Mouse (Mus musculus): ENCODE measurements at regions not wholly inside any gene's neighbourhood (a gene's known extent, or its start where the extent isn't known, plus 50 kb on each side); places are given as distances from the start of the nearest gene placed in this dataset.

DNA sequence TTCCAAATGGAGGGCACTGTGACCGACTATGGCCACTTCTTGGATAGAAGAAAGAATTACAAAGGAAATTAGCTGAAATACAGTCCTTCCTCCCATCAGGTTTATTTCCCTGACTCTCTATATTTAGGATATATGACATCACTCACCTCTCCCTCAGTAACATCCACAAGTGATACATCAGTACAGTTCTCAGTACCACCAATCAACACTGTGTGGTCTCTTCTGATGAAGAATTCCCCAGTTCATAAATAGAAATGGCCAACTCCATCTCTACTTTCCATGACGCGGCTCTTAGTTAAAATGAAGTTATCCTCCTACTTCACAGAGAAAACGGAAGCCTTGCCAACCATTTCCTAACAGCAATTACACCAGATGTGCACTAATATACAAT is 208.3 kb upstream of the Dio2 start:
- Histone ChIP-seq H3K27ac (ENCODE audit: low read depth, low read length) (no peak overlapping the region), H3K36me3 (ENCODE audit: control insufficient read depth, insufficient read depth, low read length) (no peaks in the 10 kb centered on the region), H3K4me1 (ENCODE audit: control insufficient read depth, insufficient read depth, low read length) (no peaks in the 10 kb centered on the region), H3K27me3 (ENCODE audit: control insufficient read depth, insufficient read depth, low read length) (no peaks in the 10 kb centered on the region), H3K4me2 (ENCODE audit: low read depth, low read length) (no peak overlapping the region), H3K9ac (replicated peaks; ENCODE audit: low read depth, low read length) (no peak overlapping the region), H3K4me3 (ENCODE audit: low read depth, low read length) (no peak overlapping the region), H3K9me3 (ENCODE audit: control insufficient read depth, low read length) (no peaks in the 10 kb centered on the region)
- no peak for ATAC-seq (ENCODE audit: low read depth)
- 94% methylated on average over 4 of the region's 4 CpGs for WGBS

DNA sequence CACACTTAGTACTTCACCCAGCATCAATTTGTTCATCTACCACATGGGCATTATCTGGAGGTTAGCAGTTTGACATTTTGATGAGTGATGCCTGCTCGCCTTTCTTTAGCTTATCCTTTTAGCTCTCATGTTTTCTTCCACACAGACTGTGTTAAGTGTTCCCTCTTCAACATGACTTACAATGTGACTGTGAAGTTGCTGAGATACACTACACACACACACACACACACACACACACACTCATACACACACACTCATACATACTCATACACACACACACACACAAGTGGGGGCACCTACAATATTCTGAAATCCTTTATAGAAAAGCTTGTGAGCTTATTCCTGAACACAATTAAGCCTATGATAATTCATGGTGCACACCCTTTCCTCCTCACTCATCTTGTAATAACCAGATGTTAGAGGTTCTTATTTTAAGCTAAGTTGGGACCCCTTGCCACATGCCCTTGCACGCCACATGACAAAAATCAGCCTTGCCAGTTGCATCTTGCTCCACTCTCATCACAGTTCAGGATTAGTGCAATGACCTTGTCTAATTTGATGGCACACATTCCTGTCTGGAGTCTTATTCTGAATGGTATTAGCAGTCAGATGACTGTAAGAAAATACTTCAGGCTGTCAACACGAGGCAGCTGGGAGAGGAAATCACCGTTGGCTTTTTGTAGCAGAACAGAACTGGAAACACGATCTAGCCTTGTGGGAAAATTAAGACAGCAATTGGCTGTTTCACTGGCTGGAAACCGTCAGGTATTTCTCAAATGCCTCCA is 207.7 kb upstream of the Dio2 start:
- H3K27ac ChIP-seq (ENCODE audit: low read depth, low read length): no peak overlapping the region
- WGBS: 83% methylated on average over 6 of the region's 6 CpGs
- no peaks in the 10 kb centered on the region for H3K4me1 ChIP-seq (ENCODE audit: control insufficient read depth, insufficient read depth, low read length)
- no peaks in the 10 kb centered on the region for H3K36me3 ChIP-seq (ENCODE audit: control insufficient read depth, insufficient read depth, low read length)
- no peak for ATAC-seq (ENCODE audit: low read depth)
- H3K4me3 ChIP-seq (ENCODE audit: low read depth, low read length): no peak overlapping the region
- H3K9ac ChIP-seq (replicated peaks; ENCODE audit: low read depth, low read length): no peak overlapping the region
- H3K9me3 ChIP-seq (ENCODE audit: control insufficient read depth, low read length): no peaks in the 10 kb centered on the region
- no peak overlapping the region for H3K4me2 ChIP-seq (ENCODE audit: low read depth, low read length)
- H3K27me3 ChIP-seq (ENCODE audit: control insufficient read depth, insufficient read depth, low read length): no peaks in the 10 kb centered on the region

DNA sequence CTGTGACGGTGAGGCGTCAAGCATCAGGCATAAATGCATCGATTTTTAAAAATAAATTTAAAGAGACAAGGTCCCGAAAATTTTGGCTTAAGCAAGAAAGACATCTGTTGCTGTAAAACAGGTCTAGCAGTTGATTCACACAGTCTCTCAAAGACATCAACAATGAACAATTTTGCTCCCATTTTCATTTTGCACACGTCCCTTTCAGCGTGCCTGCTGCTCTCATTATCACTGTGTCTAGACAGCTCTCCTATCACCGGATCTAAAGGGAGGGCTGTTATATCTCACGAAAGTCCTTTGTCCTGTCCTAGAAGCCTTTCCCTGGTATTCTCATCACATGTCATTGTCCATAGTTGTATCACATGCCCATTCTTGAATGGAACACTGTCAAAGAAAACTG is 194.4 kb upstream of the Dio2 start:
- no peak overlapping the region for H3K9ac ChIP-seq (replicated peaks; ENCODE audit: low read depth, low read length)
- no peak overlapping the region for H3K4me3 ChIP-seq (ENCODE audit: low read depth, low read length)
- no peak overlapping the region for H3K27ac ChIP-seq (ENCODE audit: low read depth, low read length)
- H3K36me3 ChIP-seq (ENCODE audit: control insufficient read depth, insufficient read depth, low read length): no peaks in the 10 kb centered on the region
- no peaks in the 10 kb centered on the region for H3K27me3 ChIP-seq (ENCODE audit: control insufficient read depth, insufficient read depth, low read length)
- WGBS: 93% methylated on average over 8 of the region's 8 CpGs
- no peaks in the 10 kb centered on the region for H3K4me1 ChIP-seq (ENCODE audit: control insufficient read depth, insufficient read depth, low read length)
- ATAC-seq (ENCODE audit: low read depth): no peak
- no peak overlapping the region for H3K4me2 ChIP-seq (ENCODE audit: low read depth, low read length)
- H3K9me3 ChIP-seq (ENCODE audit: control insufficient read depth, low read length): no peaks in the 10 kb centered on the region

DNA sequence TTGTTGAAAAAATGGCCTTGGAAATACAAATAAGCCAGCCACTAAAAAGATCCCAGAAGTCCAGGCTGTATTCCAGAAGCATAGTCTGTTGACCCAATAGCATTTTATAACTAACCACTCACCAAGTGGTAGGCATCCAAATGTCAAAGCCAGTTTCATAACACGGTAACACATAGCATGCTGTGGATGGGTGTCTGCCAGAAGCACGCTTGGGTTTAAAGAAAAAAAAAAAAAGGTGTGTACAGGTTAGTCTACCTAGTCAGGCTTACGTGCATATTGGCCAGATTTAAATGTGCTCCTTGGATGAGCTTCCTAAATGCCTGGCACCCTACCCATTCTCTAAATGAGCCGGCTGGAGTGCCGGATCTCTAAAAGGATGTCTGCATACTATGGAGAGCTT is 194.0 kb upstream of the Dio2 start:
- H3K4me2 ChIP-seq (ENCODE audit: low read depth, low read length): no peak overlapping the region
- 95% methylated on average over 5 of the region's 5 CpGs for WGBS

DNA sequence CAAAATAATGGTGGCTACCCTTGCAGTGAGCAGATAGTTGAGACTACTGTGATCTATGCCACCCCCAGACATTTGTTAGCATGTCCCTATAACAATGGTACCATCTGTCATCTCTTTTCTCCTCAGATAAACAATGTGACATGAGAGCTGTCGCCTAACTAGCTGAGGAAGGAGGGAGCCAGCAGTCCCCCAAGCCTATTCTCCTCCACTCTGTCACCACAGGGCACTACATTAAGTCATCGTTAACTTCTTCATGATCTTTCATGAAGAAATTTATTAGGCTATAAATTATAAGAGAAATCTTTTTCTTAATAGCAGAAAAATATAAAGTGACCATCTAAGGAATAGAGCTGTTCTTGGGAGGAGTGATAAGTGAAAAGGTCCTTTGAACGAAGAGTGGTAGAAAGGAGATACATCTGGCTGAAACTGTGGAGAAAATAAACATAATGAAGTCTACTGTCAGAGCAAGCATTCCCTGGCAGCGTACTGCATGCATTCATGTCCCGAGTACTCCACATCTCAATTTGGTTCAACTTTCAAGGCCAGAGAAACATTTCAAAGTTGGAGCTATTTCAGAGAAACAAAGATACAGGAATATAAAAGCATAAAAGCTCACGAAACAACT is 192.0 kb upstream of the Dio2 start:
- Histone ChIP-seq H3K4me3 (ENCODE audit: low read depth, low read length) (no peak overlapping the region), H3K36me3 (ENCODE audit: control insufficient read depth, insufficient read depth, low read length) (no peaks in the 10 kb centered on the region), H3K9me3 (ENCODE audit: control insufficient read depth, low read length) (no peaks in the 10 kb centered on the region), H3K27ac (ENCODE audit: low read depth, low read length) (no peak overlapping the region), H3K4me1 (ENCODE audit: control insufficient read depth, insufficient read depth, low read length) (no peaks in the 10 kb centered on the region), H3K9ac (replicated peaks; ENCODE audit: low read depth, low read length) (no peak overlapping the region), H3K4me2 (ENCODE audit: low read depth, low read length) (no peak overlapping the region), H3K27me3 (ENCODE audit: control insufficient read depth, insufficient read depth, low read length) (no peaks in the 10 kb centered on the region)
- no peak for ATAC-seq (ENCODE audit: low read depth)
- WGBS: 64% methylated on average over 6 of the region's 6 CpGs

More for the DNA sequence above, 194.0 kb upstream of the Dio2 start:
- no peaks in the 10 kb centered on the region for H3K36me3 ChIP-seq (ENCODE audit: control insufficient read depth, insufficient read depth, low read length)
- no peaks in the 10 kb centered on the region for H3K9me3 ChIP-seq (ENCODE audit: control insufficient read depth, low read length)
- H3K27ac ChIP-seq (ENCODE audit: low read depth, low read length): no peak overlapping the region
- ATAC-seq (ENCODE audit: low read depth): no peak
- no peak overlapping the region for H3K9ac ChIP-seq (replicated peaks; ENCODE audit: low read depth, low read length)
- no peaks in the 10 kb centered on the region for H3K27me3 ChIP-seq (ENCODE audit: control insufficient read depth, insufficient read depth, low read length)
- H3K4me1 ChIP-seq (ENCODE audit: control insufficient read depth, insufficient read depth, low read length): no peaks in the 10 kb centered on the region
- H3K4me3 ChIP-seq (ENCODE audit: low read depth, low read length): no peak overlapping the region

DNA sequence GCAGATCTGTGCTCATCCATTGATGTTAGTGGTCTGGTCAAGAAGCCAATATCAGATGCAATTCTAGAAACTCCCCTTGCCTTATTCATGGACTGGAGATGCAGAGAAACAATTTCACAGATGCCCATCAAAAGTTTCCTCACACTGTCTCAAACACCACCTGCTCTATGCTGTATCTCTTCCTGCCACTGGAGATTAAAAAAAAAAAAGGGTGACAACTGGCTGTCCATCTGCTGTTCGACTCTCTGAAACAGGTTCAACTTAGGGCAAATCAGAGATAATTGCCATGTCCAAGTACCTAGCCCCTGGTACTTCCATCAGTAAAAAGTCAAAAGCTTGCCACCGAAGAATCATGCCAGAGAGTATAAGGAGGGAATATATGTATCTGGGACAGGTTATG is 185.4 kb upstream of the Dio2 start:
- H3K4me3 ChIP-seq (ENCODE audit: low read depth, low read length): no peak overlapping the region
- ATAC-seq (ENCODE audit: low read depth): no peak
- no peaks in the 10 kb centered on the region for H3K4me1 ChIP-seq (ENCODE audit: control insufficient read depth, insufficient read depth, low read length)
- no peak overlapping the region for H3K9ac ChIP-seq (replicated peaks; ENCODE audit: low read depth, low read length)
- no peak overlapping the region for H3K27ac ChIP-seq (ENCODE audit: low read depth, low read length)
- H3K4me2 ChIP-seq (ENCODE audit: low read depth, low read length): no peak overlapping the region
- no peaks in the 10 kb centered on the region for H3K9me3 ChIP-seq (ENCODE audit: control insufficient read depth, low read length)
- H3K36me3 ChIP-seq (ENCODE audit: control insufficient read depth, insufficient read depth, low read length): no peaks in the 10 kb centered on the region
- H3K27me3 ChIP-seq (ENCODE audit: control insufficient read depth, insufficient read depth, low read length): no peaks in the 10 kb centered on the region
- 89% methylated on average over 2 of the region's 2 CpGs for WGBS

DNA sequence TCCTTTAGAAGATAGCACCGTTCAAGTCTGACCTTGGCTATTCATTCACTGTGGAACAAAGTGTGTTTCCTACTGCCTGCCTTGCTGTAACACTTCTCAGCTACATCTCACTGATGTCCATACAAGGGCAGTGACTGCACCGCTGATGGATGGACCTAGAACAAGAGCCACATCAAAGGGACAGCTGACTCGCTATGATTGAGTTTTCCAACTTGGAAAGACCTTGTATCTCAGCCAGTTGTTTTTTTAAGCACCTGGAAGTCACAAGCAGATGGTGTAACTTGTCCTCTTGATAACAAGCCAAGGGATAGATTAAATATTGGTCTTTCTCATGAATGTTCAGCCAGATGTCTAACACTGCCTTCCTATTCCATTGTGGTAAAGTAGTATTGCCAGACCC is 184.9 kb upstream of the Dio2 start:
- 85% methylated on average over 3 of the region's 3 CpGs for WGBS

DNA sequence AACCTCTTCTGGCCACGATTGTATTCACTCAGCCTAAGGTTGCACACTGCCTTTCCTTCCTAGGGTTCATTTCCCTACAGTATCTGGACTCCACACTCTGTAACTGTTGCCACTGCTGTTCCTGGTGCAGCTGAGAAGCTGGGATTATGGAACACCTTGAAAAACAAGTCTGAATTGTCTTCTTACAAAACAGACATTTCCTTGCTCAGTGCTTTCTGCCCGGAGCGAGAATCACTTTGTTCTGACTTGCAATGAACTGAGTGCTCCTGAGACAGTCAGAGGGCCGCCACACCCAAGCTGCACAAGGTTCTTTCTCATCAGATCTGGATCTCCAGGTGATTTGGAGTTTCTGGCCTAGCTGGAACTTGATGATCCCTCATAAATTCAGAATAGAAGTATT is 183.0 kb upstream of the Dio2 start:
- Histone ChIP-seq H3K27ac (ENCODE audit: low read depth, low read length) (no peak overlapping the region), H3K36me3 (ENCODE audit: control insufficient read depth, insufficient read depth, low read length) (no peaks in the 10 kb centered on the region), H3K4me1 (ENCODE audit: control insufficient read depth, insufficient read depth, low read length) (no peaks in the 10 kb centered on the region), H3K9me3 (ENCODE audit: control insufficient read depth, low read length) (no peaks in the 10 kb centered on the region), H3K4me3 (ENCODE audit: low read depth, low read length) (no peak overlapping the region), H3K4me2 (ENCODE audit: low read depth, low read length) (no peak overlapping the region), H3K27me3 (ENCODE audit: control insufficient read depth, insufficient read depth, low read length) (no peaks in the 10 kb centered on the region), H3K9ac (replicated peaks; ENCODE audit: low read depth, low read length) (no peak overlapping the region)
- no peak for ATAC-seq (ENCODE audit: low read depth)
- 93% methylated on average over 4 of the region's 4 CpGs for WGBS

More for the DNA sequence above, 184.9 kb upstream of the Dio2 start:
- Histone ChIP-seq H3K4me2 (ENCODE audit: low read depth, low read length) (no peak overlapping the region), H3K4me3 (ENCODE audit: low read depth, low read length) (no peak overlapping the region), H3K27me3 (ENCODE audit: control insufficient read depth, insufficient read depth, low read length) (no peaks in the 10 kb centered on the region), H3K36me3 (ENCODE audit: control insufficient read depth, insufficient read depth, low read length) (no peaks in the 10 kb centered on the region), H3K4me1 (ENCODE audit: control insufficient read depth, insufficient read depth, low read length) (no peaks in the 10 kb centered on the region), H3K9me3 (ENCODE audit: control insufficient read depth, low read length) (no peaks in the 10 kb centered on the region), H3K27ac (ENCODE audit: low read depth, low read length) (no peak overlapping the region), H3K9ac (replicated peaks; ENCODE audit: low read depth, low read length) (no peak overlapping the region)
- no peak for ATAC-seq (ENCODE audit: low read depth)

DNA sequence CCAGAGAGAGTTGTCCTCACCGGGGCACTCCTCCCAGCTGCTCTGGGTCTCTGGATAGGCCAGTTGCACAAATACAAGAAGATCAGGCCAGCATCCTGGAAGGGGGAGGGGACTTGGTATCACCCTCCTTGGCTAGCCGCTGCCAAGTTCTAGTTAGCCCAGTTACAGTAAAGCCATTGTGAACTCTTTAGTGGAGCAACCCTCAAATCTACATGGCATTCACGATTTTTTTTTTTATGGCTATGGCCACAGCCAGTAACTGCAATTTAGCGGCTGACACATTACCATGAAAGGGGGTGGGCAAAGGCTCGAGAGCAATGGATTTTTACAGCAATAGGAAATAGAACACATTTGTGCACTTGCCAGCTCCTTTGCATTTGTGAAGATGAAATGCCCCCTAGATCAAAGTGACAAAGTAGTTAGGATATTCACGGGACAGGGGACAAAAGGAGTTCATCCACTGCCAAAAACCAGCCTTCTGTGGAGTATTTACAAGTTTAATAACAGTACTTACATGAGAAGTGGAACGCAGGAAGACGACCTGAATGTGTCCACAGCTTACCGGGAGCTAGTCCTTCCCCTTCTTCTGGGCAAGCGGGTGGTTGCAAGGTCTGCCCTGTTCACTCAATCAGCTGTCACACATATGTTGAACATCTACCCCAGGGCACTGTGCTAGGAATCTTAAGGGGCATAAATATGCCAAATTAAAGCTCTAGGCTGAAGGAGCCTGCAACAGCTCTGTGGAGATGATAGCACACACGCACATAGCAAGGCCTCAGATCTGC is 177.9 kb upstream of the Dio2 start:
- H3K4me3 ChIP-seq (ENCODE audit: low read depth, low read length): no peak overlapping the region
- H3K27ac ChIP-seq (ENCODE audit: low read depth, low read length): no peak overlapping the region
- no peaks in the 10 kb centered on the region for H3K27me3 ChIP-seq (ENCODE audit: control insufficient read depth, insufficient read depth, low read length)
- 26% methylated on average over 11 of the region's 11 CpGs for WGBS
- no peaks in the 10 kb centered on the region for H3K9me3 ChIP-seq (ENCODE audit: control insufficient read depth, low read length)
- no peaks in the 10 kb centered on the region for H3K4me1 ChIP-seq (ENCODE audit: control insufficient read depth, insufficient read depth, low read length)
- no peak overlapping the region for H3K9ac ChIP-seq (replicated peaks; ENCODE audit: low read depth, low read length)
- ATAC-seq (ENCODE audit: low read depth): peak; percentile 94
- H3K4me2 ChIP-seq (ENCODE audit: low read depth, low read length): no peak overlapping the region
- no peaks in the 10 kb centered on the region for H3K36me3 ChIP-seq (ENCODE audit: control insufficient read depth, insufficient read depth, low read length)

Data from neural tube, embryonic 14.5 days (tissue).